Mouse (Mus musculus) intestine, embryonic 16.5 days (tissue): ENCODE results near the gene Scgb2b11. TPM values are rescaled to one million over a fixed set of nuclear protein-coding genes. Genes with fewer than 3 reads are reported as not detected.
"Not testable (repeated sequence)": the region's sequence is repeated elsewhere in the genome, so short reads cannot be mapped to it uniquely, and the experiment has no call there.

Experiments used
- ATAC-seq: fragments of 200-750 bp; cut with Nextera tagmentation; 2 replicates; pipeline ENCODE4 v1.8.0; 2017; ENCODE audit warnings: moderate TSS enrichment, moderate library complexity
- H3K27ac ChIP-seq: fragments of 300-500 bp; sonication (generic); 2 replicates; pipeline ENCODE4 v1.5.1; 2014; ENCODE audit warnings: mild to moderate bottlenecking, low read length
- H3K27me3 ChIP-seq: fragments of 300-500 bp; sonication (generic); replicated peaks from 2 replicates; pipeline ENCODE4 v1.6.1; 2014; ENCODE audit warnings: low read length, control low read depth, mixed read lengths; ENCODE audit not compliant: control insufficient read depth, insufficient read depth
- H3K36me3 ChIP-seq: fragments of 300-500 bp; sonication (generic); 2 replicates; pipeline ENCODE4 v1.6.1; 2014; ENCODE audit warnings: low read length, control low read depth; ENCODE audit not compliant: control insufficient read depth, insufficient read depth
- H3K4me1 ChIP-seq: fragments of 300-500 bp; sonication (generic); 2 replicates; pipeline ENCODE4 v1.6.1; 2014; ENCODE audit warnings: low read length, control low read depth, mixed read lengths; ENCODE audit not compliant: control insufficient read depth, insufficient read depth
- H3K4me2 ChIP-seq: fragments of 300-500 bp; sonication (generic); 2 replicates; pipeline ENCODE4 v1.6.1; 2014; ENCODE audit warnings: low read depth, low read length, control low read depth
- H3K4me3 ChIP-seq: fragments of 300-500 bp; sonication (generic); 2 replicates; pipeline ENCODE4 v1.5.1; 2014; ENCODE audit warnings: mild to moderate bottlenecking, low read length
- H3K9ac ChIP-seq: fragments of 300-500 bp; sonication (generic); 2 replicates; pipeline ENCODE4 v1.6.1; 2014; ENCODE audit warnings: low read depth, low read length
- H3K9me3 ChIP-seq: fragments of 300-500 bp; sonication (generic); 2 replicates; pipeline ENCODE4 v1.6.1; 2016; ENCODE audit warnings: low read length, control low read depth; ENCODE audit not compliant: control insufficient read depth
- WGBS: fragments of 180-500 bp; shearing (Covaris S2); extraction: QIAGEN DNeasy Blood & Tissue Kit; methylation state at CpG from one replicate; pipeline ENCODE4 v1.1.7; 2014; 5-methylcytosine and 5-hydroxymethylcytosine counted together
- polyA plus RNA-seq: library from polyadenylated mRNA; unstranded; fragments of >200 nt; fragmentation: Nextera tagmentation; extraction: Ambion mirVana; gene quantifications from 2 replicates; pipeline ENCODE4 v1.2.1, GENCODE M21; 2015

Scgb2b11 gene
- not detected in 2 replicates for polyA plus RNA-seq

DNA sequence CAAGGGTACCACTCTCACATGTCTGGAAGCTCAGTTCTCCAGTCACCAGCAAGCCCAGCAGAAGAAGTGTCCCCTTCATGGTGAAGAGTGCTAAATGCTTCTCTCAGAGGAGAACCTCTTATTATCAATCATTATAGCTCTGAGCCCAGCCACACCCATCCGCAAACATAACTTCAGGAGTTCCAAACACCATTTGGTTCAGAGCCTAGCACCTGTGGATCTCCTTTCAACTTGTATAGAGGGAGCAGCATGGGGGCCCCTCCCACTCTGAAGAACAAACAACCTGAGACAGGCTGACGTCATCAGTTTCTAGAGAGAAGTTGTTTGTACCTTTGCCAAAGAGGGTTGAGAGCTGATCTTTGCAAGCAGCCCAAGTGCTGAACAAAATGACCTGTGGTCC, at the start of gene Scgb2b11:
Scgb2b11 (minus strand) TSS at position 101 of the 400 bp plus-strand sequence.
- H3K4me1 ChIP-seq, H3K27me3 ChIP-seq, H3K36me3 ChIP-seq, H3K9ac ChIP-seq, H3K4me2 ChIP-seq, H3K27ac ChIP-seq, H3K9me3 ChIP-seq, H3K4me3 ChIP-seq, ATAC-seq: not testable (repeated sequence)
- 64% methylated on average over 2 of the region's 2 CpGs for WGBS

- not testable (repeated sequence) for H3K4me3 ChIP-seq, H3K9ac ChIP-seq, H3K27ac ChIP-seq, H3K4me2 ChIP-seq, H3K4me1 ChIP-seq, H3K9me3 ChIP-seq, ATAC-seq, H3K27me3 ChIP-seq, H3K36me3 ChIP-seq
- WGBS, result no CpG with 5 or more reads among the region's 2 CpGs
Observed at GRCm38 (mm10) chr7:32222540-32222939, 11.6 kb upstream of the Scgb2b11 start, which contains the start of gene Scgb1b11. Scgb1b11 (plus strand) TSS chr7:32222840.

Other genes starting within 250 kb of the Scgb2b11 start
- not detected in 2 replicates for gene Scgb1b10, start 110.3 kb downstream of the Scgb2b11 start, polyA plus RNA-seq
- not detected in 2 replicates for gene Scgb1b11, start 11.7 kb upstream of the Scgb2b11 start, polyA plus RNA-seq
- not detected in 2 replicates for gene Scgb2b12, start 116.1 kb upstream of the Scgb2b11 start, polyA plus RNA-seq
- gene Scgb1b12, start 123.0 kb upstream of the Scgb2b11 start, polyA plus RNA-seq, result not detected in 2 replicates
- not detected in 2 replicates for gene Scgb1b29, start 230.4 kb upstream of the Scgb2b11 start, polyA plus RNA-seq